Mouse (Mus musculus): ENCODE results near the gene Ptcd3.
"Not testable (repeated sequence)": the region's sequence is repeated elsewhere in the genome, so short reads cannot be mapped to it uniquely, and the experiment has no call there.

Gene Ptcd3

GRCm38 (mm10) chr6:71908481-71909381 lies at the start of gene Ptcd3, which contains the start of gene Polr1a:
Gene Ptcd3 (minus strand): TSS chr6:71908750.
Gene Polr1a (plus strand): TSS chr6:71909053.
- DNase-seq: peak; percentile 93

- DNase-seq: no peak
These were observed 42.6 kb upstream of the Ptcd3 start for GRCm38 (mm10) chr6:71951192-71951591.

- DNase-seq: peak; percentile 22
These were observed 42.0 kb upstream of the Ptcd3 start for GRCm38 (mm10) chr6:71950592-71950991.

- DNase-seq: no peak
These were observed 41.2 kb upstream of the Ptcd3 start for GRCm38 (mm10) chr6:71949721-71950120.

GRCm38 (mm10) chr6:71946121-71946520 lies 37.6 kb upstream of the Ptcd3 start:
- no peak for DNase-seq

GRCm38 (mm10) chr6:71945101-71945500 lies 36.6 kb upstream of the Ptcd3 start:
- no peak for DNase-seq

- no peak for DNase-seq
These were observed 32.4 kb upstream of the Ptcd3 start for GRCm38 (mm10) chr6:71940912-71941311.

- no peak for DNase-seq
These were observed 27.2 kb upstream of the Ptcd3 start for GRCm38 (mm10) chr6:71935737-71936136.

GRCm38 (mm10) chr6:71934081-71934556 lies 25.6 kb upstream of the Ptcd3 start:
- no peak for DNase-seq

- no peak for DNase-seq
These were observed 23.8 kb upstream of the Ptcd3 start for GRCm38 (mm10) chr6:71932347-71932746.

GRCm38 (mm10) chr6:71930830-71931437 lies 22.4 kb upstream of the Ptcd3 start:
- DNase-seq: no peak

- DNase-seq: no peak
These were observed 21.5 kb upstream of the Ptcd3 start for GRCm38 (mm10) chr6:71930053-71930452.

GRCm38 (mm10) chr6:71927911-71928310 lies 19.4 kb upstream of the Ptcd3 start:
- DNase-seq: peak; percentile 81

- not testable (repeated sequence) for DNase-seq
These were observed 16.7 kb upstream of the Ptcd3 start for GRCm38 (mm10) chr6:71925233-71925632.

- no peak for DNase-seq
These were observed 12.2 kb upstream of the Ptcd3 start for GRCm38 (mm10) chr6:71920752-71921151.

GRCm38 (mm10) chr6:71911686-71912450 lies 3.3 kb upstream of the Ptcd3 start:
- no peak for DNase-seq

- peak; percentile 42 for DNase-seq
These were observed 1.3 kb upstream of the Ptcd3 start for GRCm38 (mm10) chr6:71909840-71910239.

- DNase-seq: no peak
These were observed 834 bp upstream of the Ptcd3 start for GRCm38 (mm10) chr6:71909384-71909783.

- peak; percentile 23 for DNase-seq
These were observed 781 bp downstream of the Ptcd3 start for GRCm38 (mm10) chr6:71907702-71908235.

GRCm38 (mm10) chr6:71893263-71893662 lies 15.3 kb downstream of the Ptcd3 start:
- no peak for DNase-seq

- DNase-seq: no peak
These were observed 30.4 kb downstream of the Ptcd3 start for GRCm38 (mm10) chr6:71877965-71878760.

GRCm38 (mm10) chr6:71871396-71871795 lies 37.2 kb downstream of the Ptcd3 start:
- DNase-seq: no peak
